8 mouse cellular contexts compared by ENCODE assay signal in genomic region chr5:125150951-125151564, GRCm38 (mm10). TPM values are rescaled to one million over a fixed set of nuclear protein-coding genes. Genes with fewer than 3 reads are reported as not detected.
A peak's percentile ranks its signal among the peaks of the same experiment; 100 is the strongest.
DNase-seq lines count a peak whose midpoint lies in the region; ATAC-seq lines count a peak whose summit lies in the region.
"Had no signal": no experiment of that assay in that cellular context is flagged by ENCODE, and none has a peak within 500 bp of the region (broad histone marks: within the 10 kb centered on the region; RNA-seq: fewer than 3 reads in every experiment).

No protein-coding gene starts in this region.

- no peaks in the 10 kb centered on the region for H3K36me3 ChIP-seq in heart, embryonic 15.5 days
- peaks cover 3% of the 10 kb centered on the region for H3K36me3 ChIP-seq in limb, embryonic 13.5 days

- H3K27ac ChIP-seq in heart, embryonic 15.5 days: peak overlapping the region; percentile 71
- H3K27ac ChIP-seq in limb, embryonic 13.5 days: peak overlapping the region; percentile 86
- H3K27ac ChIP-seq: liver, embryonic 14.5 days had no signal

- peak overlapping the region; percentile 29 for H3K4me2 ChIP-seq in heart, embryonic 15.5 days
- peak overlapping the region; percentile 51 for H3K4me2 ChIP-seq in limb, embryonic 13.5 days (replicated peaks)

- no peaks in the 10 kb centered on the region for H3K9me3 ChIP-seq in heart, embryonic 15.5 days (replicated peaks)
- H3K9me3 ChIP-seq in limb, embryonic 13.5 days: no peaks in the 10 kb centered on the region

- peaks cover 98% of the 10 kb centered on the region for H3K4me1 ChIP-seq in heart, embryonic 15.5 days (replicated peaks)
- peaks cover 100% of the 10 kb centered on the region for H3K4me1 ChIP-seq in limb, embryonic 13.5 days

- 0 out of 2 replicates have a peak overlapping the region, but pooled peaks have one; percentile 30 for H3K9ac ChIP-seq in heart, embryonic 15.5 days
- H3K9ac ChIP-seq in limb, embryonic 13.5 days: peak overlapping the region; percentile 51
- H3K9ac ChIP-seq: liver, embryonic 14.5 days had no signal

- WGBS in heart, embryonic 15.5 days: 26% methylated on average over 10 of the region's 10 CpGs
- WGBS in limb, embryonic 13.5 days: 12% methylated on average over 10 of the region's 10 CpGs

- H3K27me3 ChIP-seq in heart, embryonic 15.5 days: no peaks in the 10 kb centered on the region
- H3K27me3 ChIP-seq in limb, embryonic 13.5 days: no peaks in the 10 kb centered on the region

- ATAC-seq in heart, embryonic 15.5 days (replicated peaks; ENCODE audit: insufficient number of reproducible peaks, insufficient read depth, low FRiP score, low read depth): peak; percentile 41; the same call in 1 of the 2 replicates
- peak; percentile 34; the same call in 1 of the 2 replicates for ATAC-seq in limb, embryonic 13.5 days (ENCODE audit: low FRiP score, low read depth)

- peak; percentile 87 for DNase-seq in Muller cell, postnatal 12 days (ENCODE audit: inconsistent ontology term)
- DNase-seq in adrenal gland, postnatal 25 days: peak; percentile 60
- peak; percentile 69 for DNase-seq in retina, postnatal 7 days (ENCODE audit: low read depth, low spot score)
- no peak for DNase-seq in frontal cortex, postnatal 36 days (ENCODE audit: low spot score in 2 of 2)
- DNase-seq in left cerebral cortex, adult 11 months (ENCODE audit: low spot score): no peak

- H3K4me3 ChIP-seq in heart, embryonic 15.5 days: no peak overlapping the region
- H3K4me3 ChIP-seq in limb, embryonic 13.5 days: no peak overlapping the region

RNA-seq across cellular contexts. Expression of gene Ncor2, which starts 28.0 kb away (rescaled TPM):
- total RNA-seq in adrenal gland, postnatal 25 days (2021): 316 and 358 TPM in 2 replicates
- polyA plus RNA-seq in heart, embryonic 15.5 days (2015; fragmentation: Nextera tagmentation; extraction: Ambion mirVana): 14.9 and 22.2 TPM in 2 replicates
- 33.9 and 34.9 TPM in 2 replicates for polyA plus RNA-seq in limb, embryonic 13.5 days (2015; fragmentation: Nextera tagmentation; extraction: Ambion mirVana)

Comparison
In these comparisons a context has a peak if more than half of its experiments do, and no peak if none do; other contexts are left out.
1. DNase-seq: peak in Muller cell, postnatal 12 days (single experiment), adrenal gland, postnatal 25 days (single experiment) and retina, postnatal 7 days (single experiment); none in frontal cortex, postnatal 36 days (0 of 2) and left cerebral cortex, adult 11 months (single experiment).